Mouse (Mus musculus) midbrain, postnatal 0 days (tissue): ENCODE measurements around the gene Sympk. TPM values are rescaled to one million over a fixed set of nuclear protein-coding genes. Genes with fewer than 3 reads are reported as not detected.
A peak's percentile ranks its signal among the peaks of the same experiment; 100 is the strongest.

Experiments used
- ATAC-seq: fragments of 200-750 bp; cut with Nextera tagmentation; 2 replicates; pipeline ENCODE4 v1.8.0; 2017; ENCODE audit warnings: moderate number of reproducible peaks, mild to moderate bottlenecking, moderate TSS enrichment, moderate library complexity; ENCODE audit not compliant: low FRiP score
- DNase-seq: peaks from one replicate; pipeline ENCODE4 v3.0.0-alpha.2; 2015; ENCODE audit warnings: low spot score
- H3K27ac ChIP-seq: fragments of 300-500 bp; sonication (generic); 2 replicates; pipeline ENCODE4 v1.5.1; 2014; ENCODE audit warnings: low read depth, mild to moderate bottlenecking, low read length, mixed read lengths
- H3K27me3 ChIP-seq: fragments of 300-500 bp; sonication (generic); 2 replicates; pipeline ENCODE4 v1.6.1; 2014; ENCODE audit warnings: low read length, control low read depth, mixed read lengths; ENCODE audit not compliant: insufficient read depth
- H3K36me3 ChIP-seq: fragments of 300-500 bp; sonication (generic); 2 replicates; pipeline ENCODE4 v1.6.1; 2014; ENCODE audit warnings: low read length, control low read depth, mixed read lengths; ENCODE audit not compliant: insufficient read depth
- H3K4me1 ChIP-seq: fragments of 300-500 bp; sonication (generic); 2 replicates; pipeline ENCODE4 v1.6.1; 2014; ENCODE audit warnings: mild to moderate bottlenecking, control low read depth, antibody characterized with exemption, low read length, mixed read lengths; ENCODE audit not compliant: insufficient read depth
- H3K4me2 ChIP-seq: fragments of 300-500 bp; sonication (generic); 2 replicates; pipeline ENCODE4 v1.6.1; 2014; ENCODE audit warnings: low read depth, mild to moderate bottlenecking, low read length, mixed read lengths; ENCODE audit not compliant: poor library complexity, severe bottlenecking
- H3K4me3 ChIP-seq: fragments of 300-500 bp; sonication (generic); 2 replicates; pipeline ENCODE4 v1.5.1; 2014; ENCODE audit warnings: low read depth, mild to moderate bottlenecking, low read length, moderate library complexity
- H3K9ac ChIP-seq: fragments of 300-500 bp; sonication (generic); replicated peaks from 2 replicates; pipeline ENCODE4 v1.6.1; 2014; ENCODE audit warnings: mild to moderate bottlenecking, low read length, moderate library complexity, mixed read lengths; ENCODE audit not compliant: poor library complexity, severe bottlenecking
- H3K9me3 ChIP-seq: fragments of 300-500 bp; sonication (generic); 2 replicates; pipeline ENCODE4 v1.6.1; 2016; ENCODE audit warnings: low read length, control low read depth
- CTCF ChIP-seq: IDR thresholded peaks from 2 replicates; pipeline ENCODE4 v1.5.1; 2016; ENCODE audit warnings: antibody characterized with exemption, mild to moderate bottlenecking
- WGBS: fragments of 180-500 bp; shearing (Covaris S2); extraction: QIAGEN DNeasy Blood & Tissue Kit; methylation state at CpG from one replicate; pipeline ENCODE4 v1.1.7; 2014; 5-methylcytosine and 5-hydroxymethylcytosine counted together
- polyA plus RNA-seq: library from polyadenylated mRNA; unstranded; fragments of >200 nt; fragmentation: Nextera tagmentation; extraction: Ambion mirVana; gene quantifications from 2 replicates; pipeline ENCODE4 v1.2.1, GENCODE M21; 2015
- total RNA-seq: library from RNA; depleted of rRNA; stranded (reverse); fragments of >200 nt; gene quantifications from 2 replicates; pipeline ENCODE4 v1.2.3, GENCODE M21; 2014

Sympk gene
- total and polyA plus RNA-seq, 2 experiments from 2014 or later, result 19.5 to 74.2 TPM

DNA sequence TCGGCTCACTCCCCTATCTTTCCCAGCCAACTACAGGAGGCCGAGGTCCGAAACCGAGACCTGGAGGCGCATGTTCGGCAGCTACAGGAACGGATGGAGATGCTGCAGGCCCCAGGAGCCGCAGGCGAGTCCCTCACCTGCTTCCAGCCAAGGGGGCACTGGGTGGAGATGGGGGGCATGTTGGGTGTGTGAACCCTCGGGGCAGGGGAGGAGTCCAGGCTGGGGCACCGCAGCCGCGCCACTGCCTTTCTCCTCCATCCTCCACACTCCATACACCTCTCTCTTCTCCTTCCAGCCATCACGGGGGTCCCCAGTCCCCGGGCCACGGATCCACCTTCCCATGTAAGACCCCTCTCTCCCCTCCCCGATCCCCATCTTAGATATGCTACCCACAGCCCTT, 67.7 kb downstream of the Sympk start:
- peaks cover 14% of the 10 kb centered on the region for H3K4me1 ChIP-seq

GRCm38 (mm10) chr7:19092381-19093173, 68.4 kb downstream of the Sympk start:
- no peak; the same call in 1 of the 2 replicates for ATAC-seq
- H3K4me1 ChIP-seq, result peaks cover 14% of the 10 kb centered on the region
- 14% methylated on average over 38 of the region's 38 CpGs for WGBS

More for the DNA sequence above, 67.7 kb downstream of the Sympk start:
- Histone ChIP-seq H3K4me2 (no peak overlapping the region), H3K9me3 (no peaks in the 10 kb centered on the region), H3K36me3 (peaks cover 25% of the 10 kb centered on the region), H3K27ac (no peak overlapping the region), H3K4me3 (no peak overlapping the region), H3K9ac (no peak overlapping the region), H3K27me3 (peaks cover 8% of the 10 kb centered on the region)
- ATAC-seq (no peak), DNase-seq (no peak)
- TF ChIP-seq CTCF, result no peak
- 54% methylated on average over 15 of the region's 17 CpGs for WGBS

GRCm38 (mm10) chr7:19093174-19093521, 69.0 kb downstream of the Sympk start:
- peaks cover 14% of the 10 kb centered on the region for H3K36me3 ChIP-seq
- peak; percentile 75 for TF ChIP-seq CTCF
- no peaks in the 10 kb centered on the region for H3K9me3 ChIP-seq
- no peak overlapping the region for H3K9ac ChIP-seq
- no peak overlapping the region for H3K27ac ChIP-seq
- peak; percentile 73 for DNase-seq
- H3K4me3 ChIP-seq, result peak overlapping the region; percentile 48; the same call in 1 of the 2 replicates
- H3K27me3 ChIP-seq, result peaks cover 8% of the 10 kb centered on the region
- ATAC-seq, result peak; percentile 63
- peak overlapping the region; percentile 98 for H3K4me2 ChIP-seq
- peaks cover 14% of the 10 kb centered on the region for H3K4me1 ChIP-seq
- WGBS, result 8% methylated on average over 11 of the region's 15 CpGs

More at GRCm38 (mm10) chr7:19092381-19093173, 68.4 kb downstream of the Sympk start:
- DNase-seq, result peak; percentile 59
- H3K27ac ChIP-seq, result no peak overlapping the region
- H3K27me3 ChIP-seq, result peaks cover 8% of the 10 kb centered on the region
- H3K36me3 ChIP-seq, result peaks cover 20% of the 10 kb centered on the region
- H3K9ac ChIP-seq, result no peak overlapping the region
- TF ChIP-seq CTCF, result no peak
- H3K9me3 ChIP-seq, result no peaks in the 10 kb centered on the region
- H3K4me2 ChIP-seq, result peak overlapping the region; percentile 98; the same call in 1 of the 2 replicates
- no peak overlapping the region for H3K4me3 ChIP-seq

GRCm38 (mm10) chr7:19093537-19094385, 69.6 kb downstream of the Sympk start:
- H3K4me2 ChIP-seq, result peak overlapping the region; percentile 98
- peak; percentile 95 for DNase-seq
- WGBS, result 3% methylated on average over 40 of the region's 45 CpGs
- 0 out of 2 replicates have a peak overlapping the region, but pooled peaks have one; percentile 55 for H3K9ac ChIP-seq
- no peaks in the 10 kb centered on the region for H3K9me3 ChIP-seq
- H3K4me3 ChIP-seq, result peak overlapping the region; percentile 48
- peaks cover 9% of the 10 kb centered on the region for H3K36me3 ChIP-seq
- H3K27ac ChIP-seq, result peak overlapping the region; percentile 51
- no peak for TF ChIP-seq CTCF
- ATAC-seq, result peak; percentile 81
- peaks cover 14% of the 10 kb centered on the region for H3K4me1 ChIP-seq
- peaks cover 8% of the 10 kb centered on the region for H3K27me3 ChIP-seq

GRCm38 (mm10) chr7:19094471-19094825, 70.3 kb downstream of the Sympk start, which contains the start of gene Six5:
Six5 (plus strand) TSS chr7:19094594.
- no peak for TF ChIP-seq CTCF
- Histone ChIP-seq H3K27me3 (peaks cover 8% of the 10 kb centered on the region), H3K27ac (peak within 1 kb of the TSS; percentile 51), H3K9me3 (no peaks in the 10 kb centered on the region), H3K4me1 (peaks cover 14% of the 10 kb centered on the region), H3K9ac (peak within 1 kb of the TSS; percentile 55), H3K4me3 (peak within 1 kb of the TSS; percentile 48), H3K36me3 (peaks cover 7% of the 10 kb centered on the region; the same call in 1 of the 2 replicates), H3K4me2 (peak within 1 kb of the TSS; percentile 98)
- under 1% methylated on average over 23 of the region's 36 CpGs for WGBS
- ATAC-seq (peak; percentile 8; the same call in 1 of the 2 replicates), DNase-seq (peak; percentile 28)
